ENCODE assay signal across 8 mouse cellular contexts in the genomic region with DNA sequence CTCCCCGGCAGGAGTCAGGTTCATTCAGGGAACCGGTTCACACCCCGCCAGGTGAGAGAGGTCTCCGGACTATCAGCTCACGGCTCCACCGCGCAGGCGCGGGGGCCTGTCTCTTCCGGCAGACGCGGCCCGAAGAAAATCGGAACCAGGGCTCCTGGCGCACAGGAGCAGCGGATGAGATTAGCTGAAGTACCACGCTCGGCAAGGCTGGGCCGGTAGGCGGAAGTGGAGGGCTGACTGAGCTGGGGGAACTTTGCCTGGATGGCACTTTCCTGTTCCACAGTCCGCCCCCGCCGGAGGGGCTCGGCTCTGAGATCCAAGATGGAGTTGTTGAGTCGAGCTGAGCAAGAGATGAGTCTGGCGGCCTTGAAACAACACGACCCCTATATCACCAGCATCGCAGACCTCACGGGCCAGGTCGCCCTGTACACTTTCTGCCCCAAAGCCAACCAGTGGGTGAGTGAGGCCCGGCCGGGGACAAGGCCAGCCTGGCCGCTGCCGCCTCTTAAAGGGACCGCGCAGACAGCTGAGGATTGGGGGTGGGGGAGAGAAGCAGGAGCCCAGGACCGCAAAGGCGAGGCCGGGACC. TPM values are rescaled to one million over a fixed set of nuclear protein-coding genes. Genes with fewer than 3 reads are reported as not detected.
DNase-seq lines count a peak whose midpoint lies in the region; ATAC-seq and TF ChIP-seq lines count a peak whose summit lies in the region.

A gene (plus strand): TSS at position 175 of the 588 bp plus-strand sequence.

- peak within 1 kb of the TSS; percentile 77; the same call in 1 of the 2 replicates for H3K27ac ChIP-seq in forebrain, embryonic 12.5 days
- H3K27ac ChIP-seq in heart, postnatal 0 days (ENCODE audit: low read depth): peak within 1 kb of the TSS; percentile 84
- peak within 1 kb of the TSS; percentile 75 for H3K27ac ChIP-seq in liver, embryonic 16.5 days (ENCODE audit: low read length)
- H3K27ac ChIP-seq in neural tube, embryonic 13.5 days (replicated peaks): peak within 1 kb of the TSS; percentile 87
- peak within 1 kb of the TSS; percentile 94 for H3K27ac ChIP-seq in testis, adult 2 months (ENCODE audit: control insufficient read depth, insufficient read depth, low read depth, low read length)

- peak; percentile 94 for DNase-seq in c-Kit-positive CD71-positive TER-119-positive erythroid progenitor cells, embryonic 14.5 days (ENCODE audit: low spot score)
- peak; percentile 97 for DNase-seq in heart, postnatal 0 days (ENCODE audit: low spot score)
- DNase-seq in kidney, postnatal 4 days: peak; percentile 95 to 97

- H3K4me3 ChIP-seq in E14TG2a.4 (replicated peaks; ENCODE audit: low read length): peak within 1 kb of the TSS; percentile 100
- H3K4me3 ChIP-seq in forebrain, embryonic 12.5 days (replicated peaks): peak within 1 kb of the TSS; percentile 87
- peak within 1 kb of the TSS; percentile 82 for H3K4me3 ChIP-seq in heart, postnatal 0 days (ENCODE audit: low read depth, low read length)
- H3K4me3 ChIP-seq in liver, embryonic 16.5 days (ENCODE audit: low read depth, low read length): peak within 1 kb of the TSS; percentile 97
- H3K4me3 ChIP-seq in neural tube, embryonic 13.5 days: peak within 1 kb of the TSS; percentile 95
- peak within 1 kb of the TSS; percentile 99 for H3K4me3 ChIP-seq in testis, adult 2 months (ENCODE audit: control insufficient read depth, low read depth, low read length)

- WGBS in forebrain, embryonic 12.5 days: under 1% methylated on average over 39 of the region's 39 CpGs
- under 1% methylated on average over 39 of the region's 39 CpGs for WGBS in heart, postnatal 0 days
- under 1% methylated on average over 39 of the region's 39 CpGs for WGBS in liver, embryonic 16.5 days (ENCODE audit: insufficient replicate concordance)
- under 1% methylated on average over 39 of the region's 39 CpGs for WGBS in neural tube, embryonic 13.5 days

- peaks cover 15% of the 10 kb centered on the region for H3K4me1 ChIP-seq in E14TG2a.4 (replicated peaks; ENCODE audit: low read depth, low read length)
- peaks cover 16% of the 10 kb centered on the region for H3K4me1 ChIP-seq in forebrain, embryonic 12.5 days
- peaks cover 7% of the 10 kb centered on the region; the same call in 1 of the 2 replicates for H3K4me1 ChIP-seq in heart, postnatal 0 days (ENCODE audit: control insufficient read depth, insufficient read depth)
- peaks cover 8% of the 10 kb centered on the region for H3K4me1 ChIP-seq in liver, embryonic 16.5 days (ENCODE audit: control insufficient read depth, low read depth, low read length)
- peaks cover 19% of the 10 kb centered on the region for H3K4me1 ChIP-seq in neural tube, embryonic 13.5 days (replicated peaks)
- no peaks in the 10 kb centered on the region; the same call in 1 of the 2 replicates for H3K4me1 ChIP-seq in testis, adult 2 months (ENCODE audit: control insufficient read depth, insufficient read depth, low read length)

- H3K9me3 ChIP-seq in E14TG2a.4 (ENCODE audit: low read length): no peaks in the 10 kb centered on the region
- no peaks in the 10 kb centered on the region for H3K9me3 ChIP-seq in forebrain, embryonic 12.5 days
- H3K9me3 ChIP-seq in heart, postnatal 0 days (replicated peaks; ENCODE audit: control insufficient read depth, low read length): no peaks in the 10 kb centered on the region
- no peaks in the 10 kb centered on the region for H3K9me3 ChIP-seq in liver, embryonic 16.5 days (replicated peaks; ENCODE audit: control insufficient read depth, low read length)
- no peaks in the 10 kb centered on the region for H3K9me3 ChIP-seq in neural tube, embryonic 13.5 days

- peak within 1 kb of the TSS; percentile 91 for H3K9ac ChIP-seq in forebrain, embryonic 12.5 days
- H3K9ac ChIP-seq in heart, postnatal 0 days (replicated peaks; ENCODE audit: low read depth, low read length): peak within 1 kb of the TSS; percentile 89
- H3K9ac ChIP-seq in liver, embryonic 16.5 days (ENCODE audit: low read depth, low read length): peak within 1 kb of the TSS; percentile 93
- peak within 1 kb of the TSS; percentile 93 for H3K9ac ChIP-seq in neural tube, embryonic 13.5 days

- peak; percentile 89 for TF ChIP-seq POLR2A in testis, adult 2 months (IDR thresholded peaks at IDR 0.05; ENCODE audit: control insufficient read depth, low read depth, low read length)

- peak; percentile 53; the same call in 1 of the 2 replicates for TF ChIP-seq EP300 in heart, postnatal 0 days (IDR thresholded peaks at IDR 0.05; ENCODE audit: low read depth)

- no peak for TF ChIP-seq CTCF in E14TG2a.4 (conservative IDR thresholded peaks at IDR 0.05; ENCODE audit: low read length)
- TF ChIP-seq CTCF in heart, postnatal 0 days (IDR thresholded peaks at IDR 0.05; ENCODE audit: low read depth): no peak
- no peak for TF ChIP-seq CTCF in testis, adult 2 months (IDR thresholded peaks at IDR 0.05; ENCODE audit: control insufficient read depth, insufficient read depth, insufficient replicate concordance, low read depth, low read length)

- H3K4me2 ChIP-seq in forebrain, embryonic 12.5 days: peak within 1 kb of the TSS; percentile 77
- peak within 1 kb of the TSS; percentile 81 for H3K4me2 ChIP-seq in heart, postnatal 0 days (ENCODE audit: low read depth, low read length)
- H3K4me2 ChIP-seq in liver, embryonic 16.5 days (ENCODE audit: low read depth, low read length): peak within 1 kb of the TSS; percentile 84
- peak within 1 kb of the TSS; percentile 80 for H3K4me2 ChIP-seq in neural tube, embryonic 13.5 days

- peak; percentile 99 for ATAC-seq in forebrain, embryonic 12.5 days (ENCODE audit: low FRiP score)
- ATAC-seq in heart, postnatal 0 days (ENCODE audit: insufficient read depth, low read depth): peak; percentile 99
- peak; percentile 98 for ATAC-seq in liver, embryonic 16.5 days (ENCODE audit: low read depth)
- peak; percentile 99 for ATAC-seq in neural tube, embryonic 13.5 days (ENCODE audit: low read depth)

- H3K36me3 ChIP-seq in E14TG2a.4 (ENCODE audit: insufficient read depth, low read length): peaks cover 29% of the 10 kb centered on the region
- H3K36me3 ChIP-seq in forebrain, embryonic 12.5 days (replicated peaks): peaks cover 18% of the 10 kb centered on the region
- H3K36me3 ChIP-seq in heart, postnatal 0 days (replicated peaks; ENCODE audit: control insufficient read depth, insufficient read depth, low read length): peaks cover 23% of the 10 kb centered on the region
- no peaks in the 10 kb centered on the region for H3K36me3 ChIP-seq in liver, embryonic 16.5 days (ENCODE audit: control insufficient read depth, insufficient read depth)
- peaks cover 20% of the 10 kb centered on the region for H3K36me3 ChIP-seq in neural tube, embryonic 13.5 days
- H3K36me3 ChIP-seq in testis, adult 2 months (ENCODE audit: control insufficient read depth, insufficient read depth, low read length): no peaks in the 10 kb centered on the region

- no peaks in the 10 kb centered on the region for H3K27me3 ChIP-seq in E14TG2a.4 (ENCODE audit: insufficient read depth, low read length)
- H3K27me3 ChIP-seq in forebrain, embryonic 12.5 days: 0 out of 2 replicates have a peak, but pooled peaks cover 6% of the 10 kb centered on the region
- no peaks in the 10 kb centered on the region for H3K27me3 ChIP-seq in heart, postnatal 0 days (ENCODE audit: control insufficient read depth, insufficient read depth, low read length)
- no peaks in the 10 kb centered on the region for H3K27me3 ChIP-seq in liver, embryonic 16.5 days (ENCODE audit: control insufficient read depth, insufficient read depth, low read depth, low read length)
- H3K27me3 ChIP-seq in neural tube, embryonic 13.5 days: no peaks in the 10 kb centered on the region
- H3K27me3 ChIP-seq in testis, adult 2 months (ENCODE audit: control insufficient read depth, insufficient read depth, low read length): no peaks in the 10 kb centered on the region

RNA-seq across cellular contexts. Expression of the gene that starts here (rescaled TPM):
- 31.5 and 31.7 TPM in 2 replicates for polyA plus RNA-seq in forebrain, embryonic 12.5 days (2016; fragmentation: Nextera tagmentation; extraction: Ambion mirVana)
- total RNA-seq in heart, postnatal 0 days (2014; rRNA removed; ENCODE audit: low replicate concordance): 23.5 and 32.9 TPM in 2 replicates
- polyA plus RNA-seq in heart, postnatal 0 days (2015; fragmentation: Nextera tagmentation; extraction: Ambion mirVana): 6.3 and 7.8 TPM in 2 replicates
- polyA plus RNA-seq in liver, embryonic 16.5 days (2015; fragmentation: Nextera tagmentation; extraction: Ambion mirVana): 7.3 and 7.4 TPM in 2 replicates
- polyA plus RNA-seq in neural tube, embryonic 13.5 days (2015; fragmentation: Nextera tagmentation; extraction: Ambion mirVana): 19.0 and 20.0 TPM in 2 replicates
- 28.9 and 34.3 TPM in 2 replicates for polyA plus RNA-seq in testis, adult 2 months (2012; rRNA removed)

Comparison
In these comparisons a context has a peak if more than half of its experiments do, and no peak if none do; other contexts are left out.
1. Peak in every context shown above with its lines: DNase-seq, ATAC-seq, H3K4me3 ChIP-seq and H3K27ac ChIP-seq.